Mouse (Mus musculus) c-Kit-positive CD71-positive TER-119-negative erythroid progenitor cells, embryonic 14.5 days (primary cell): ENCODE results near the gene Snx11.

Source experiments
- DNase-seq: peaks from one replicate; pipeline ENCODE4 v3.0.0-alpha.2; 2013; ENCODE audit warnings: low read depth

Gene Snx11

GRCm38 (mm10) chr11:96762742-96763470, 14.5 kb downstream of the Snx11 start:
- no peak for DNase-seq

GRCm38 (mm10) chr11:96761984-96762383, 15.4 kb downstream of the Snx11 start:
- no peak for DNase-seq

- peak; percentile 55 for DNase-seq
These were observed 17.3 kb downstream of the Snx11 start for GRCm38 (mm10) chr11:96760042-96760441.

- DNase-seq, result no peak
These were observed 19.0 kb downstream of the Snx11 start for GRCm38 (mm10) chr11:96758402-96758801.

GRCm38 (mm10) chr11:96757421-96757820, 19.9 kb downstream of the Snx11 start:
- no peak for DNase-seq

GRCm38 (mm10) chr11:96755298-96755697, 22.1 kb downstream of the Snx11 start:
- DNase-seq, result no peak

GRCm38 (mm10) chr11:96747555-96747954, 29.8 kb downstream of the Snx11 start:
- DNase-seq, result no peak

GRCm38 (mm10) chr11:96746648-96747047, 30.7 kb downstream of the Snx11 start:
- no peak for DNase-seq

GRCm38 (mm10) chr11:96743891-96744290, 33.5 kb downstream of the Snx11 start:
- no peak for DNase-seq

- DNase-seq, result no peak
These were observed 34.4 kb downstream of the Snx11 start for GRCm38 (mm10) chr11:96743000-96743399.

GRCm38 (mm10) chr11:96741995-96742394, 35.4 kb downstream of the Snx11 start:
- no peak for DNase-seq

- DNase-seq, result no peak
These were observed 36.6 kb downstream of the Snx11 start for GRCm38 (mm10) chr11:96740796-96741195.

GRCm38 (mm10) chr11:96737673-96738471, 39.5 kb downstream of the Snx11 start:
- DNase-seq, result no peak

- no peak for DNase-seq
These were observed 41.0 kb downstream of the Snx11 start for GRCm38 (mm10) chr11:96736361-96736760.

- no peak for DNase-seq
These were observed 41.5 kb downstream of the Snx11 start for GRCm38 (mm10) chr11:96735908-96736307.

GRCm38 (mm10) chr11:96732657-96733056, 44.7 kb downstream of the Snx11 start:
- no peak for DNase-seq

- no peak for DNase-seq
These were observed 47.0 kb downstream of the Snx11 start for GRCm38 (mm10) chr11:96730327-96730726.

GRCm38 (mm10) chr11:96729462-96729861, 47.9 kb downstream of the Snx11 start:
- no peak for DNase-seq

GRCm38 (mm10) chr11:96728577-96728976, 48.8 kb downstream of the Snx11 start:
- DNase-seq, result no peak

GRCm38 (mm10) chr11:96725833-96726232, 51.5 kb downstream of the Snx11 start:
- no peak for DNase-seq

GRCm38 (mm10) chr11:96718609-96719008, 58.8 kb downstream of the Snx11 start:
- no peak for DNase-seq
